Mouse (Mus musculus): Measurements from ENCODE around the gene Mrgprf.

DNA sequence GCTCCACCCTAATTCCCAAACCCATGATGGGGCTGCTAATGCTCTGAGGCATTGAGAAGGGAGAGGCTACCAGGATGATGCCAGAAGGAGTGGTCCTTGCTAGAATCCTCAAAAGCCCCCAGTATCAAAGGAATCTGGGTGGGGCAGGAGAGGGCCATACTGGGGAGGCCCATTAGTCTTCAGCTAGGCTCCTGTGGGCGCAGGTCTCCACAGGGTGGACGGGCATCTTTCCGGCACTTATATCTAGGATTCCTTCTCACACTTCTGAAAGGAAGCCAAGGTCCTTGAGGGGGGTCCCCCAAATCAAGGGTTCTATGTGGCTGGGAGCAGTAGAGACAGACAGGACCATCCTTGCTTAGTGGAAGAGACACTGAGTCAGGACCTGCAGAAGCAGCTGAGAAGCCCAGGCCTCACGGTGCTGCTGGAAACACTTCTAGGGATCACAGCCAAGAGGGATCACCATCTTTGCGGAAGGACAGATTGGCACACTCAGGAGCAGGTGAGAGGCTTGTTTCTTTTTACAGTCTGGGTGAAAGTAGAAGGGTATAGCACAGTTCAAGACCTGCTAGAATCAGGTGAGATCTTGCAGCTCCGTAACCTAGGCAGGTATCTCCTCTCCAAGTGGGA is 14.3 kb downstream of the Mrgprf start, which contains the start of gene Mrgprd:
- no peak for TF ChIP-seq CTCF (conservative IDR thresholded peaks at IDR 0.05; ENCODE audit: low read length)
- TF ChIP-seq POU5F1 (IDR thresholded peaks at IDR 0.05; ENCODE audit: borderline replicate concordance, low read length) = no peak

Data from E14TG2a.4 (cell line).